Mouse (Mus musculus) neural tube, embryonic 13.5 days (tissue): ENCODE results near the gene Trim47. TPM values are rescaled to one million over a fixed set of nuclear protein-coding genes. Genes with fewer than 3 reads are reported as not detected.

ENCODE experiments used
- ATAC-seq: fragments of 200-750 bp; cut with Nextera tagmentation; 2 replicates; pipeline ENCODE4 v1.8.0; 2017; ENCODE audit warnings: low read depth, mild to moderate bottlenecking, moderate TSS enrichment, moderate library complexity
- H3K27ac ChIP-seq: fragments of 300-500 bp; sonication (generic); replicated peaks from 2 replicates; pipeline ENCODE4 v1.5.1; 2015; ENCODE audit warnings: moderate library complexity, mild to moderate bottlenecking, inconsistent platforms
- H3K27me3 ChIP-seq: fragments of 300-500 bp; sonication (generic); 2 replicates; pipeline ENCODE4 v1.6.1; 2015; ENCODE audit warnings: mild to moderate bottlenecking, inconsistent platforms
- H3K36me3 ChIP-seq: fragments of 300-500 bp; sonication (generic); 2 replicates; pipeline ENCODE4 v1.6.1; 2015; ENCODE audit warnings: mild to moderate bottlenecking, inconsistent platforms
- H3K4me1 ChIP-seq: fragments of 300-500 bp; sonication (generic); replicated peaks from 2 replicates; pipeline ENCODE4 v1.6.1; 2015; ENCODE audit warnings: inconsistent platforms
- H3K4me2 ChIP-seq: fragments of 300-500 bp; sonication (generic); 2 replicates; pipeline ENCODE4 v1.6.1; 2015; ENCODE audit warnings: inconsistent platforms, mild to moderate bottlenecking, moderate library complexity
- H3K4me3 ChIP-seq: fragments of 300-500 bp; sonication (generic); 2 replicates; pipeline ENCODE4 v1.5.1; 2015; ENCODE audit warnings: mild to moderate bottlenecking, inconsistent platforms
- H3K9ac ChIP-seq: fragments of 300-500 bp; sonication (generic); 2 replicates; pipeline ENCODE4 v1.6.1; 2015; ENCODE audit warnings: moderate library complexity, mild to moderate bottlenecking, inconsistent platforms
- H3K9me3 ChIP-seq: fragments of 300-500 bp; sonication (generic); 2 replicates; pipeline ENCODE4 v1.6.1; 2016; ENCODE audit warnings: inconsistent platforms
- WGBS: fragments of 180-500 bp; shearing (Covaris S2); methylation state at CpG from one replicate; pipeline ENCODE4 v1.1.7; 2015; 5-methylcytosine and 5-hydroxymethylcytosine counted together
- polyA plus RNA-seq: library from polyadenylated mRNA; unstranded; fragments of >200 nt; fragmentation: Nextera tagmentation; extraction: Ambion mirVana; gene quantifications from 2 replicates; pipeline ENCODE4 v1.2.1, GENCODE M21; 2015

The Trim47 gene
- polyA plus RNA-seq, 1 experiment from 2014 or later, result 4.3 TPM

- H3K27ac ChIP-seq, result no peak overlapping the region
- H3K36me3 ChIP-seq, result peaks cover 100% of the 10 kb centered on the region
- no peak for ATAC-seq
- no peak overlapping the region for H3K4me3 ChIP-seq
- H3K9me3 ChIP-seq, result no peaks in the 10 kb centered on the region
- H3K4me1 ChIP-seq, result no peaks in the 10 kb centered on the region
- no peaks in the 10 kb centered on the region for H3K27me3 ChIP-seq
- WGBS, result 97% methylated on average over 2 of the region's 2 CpGs
- H3K9ac ChIP-seq, result no peak overlapping the region
- no peak overlapping the region for H3K4me2 ChIP-seq
These were observed 23.9 kb upstream of the Trim47 start for GRCm38 (mm10) chr11:116150960-116151359.

- H3K27me3 ChIP-seq, result no peaks in the 10 kb centered on the region
- no peak for ATAC-seq
- H3K36me3 ChIP-seq, result peaks cover 100% of the 10 kb centered on the region
- H3K9me3 ChIP-seq, result no peaks in the 10 kb centered on the region
- no peak overlapping the region for H3K9ac ChIP-seq
- H3K4me3 ChIP-seq, result no peak overlapping the region
- no peak overlapping the region for H3K4me2 ChIP-seq
- H3K4me1 ChIP-seq, result no peaks in the 10 kb centered on the region; the same call in 1 of the 2 replicates
- 87% methylated on average over 6 of the region's 6 CpGs for WGBS
- no peak overlapping the region for H3K27ac ChIP-seq
These were observed 22.3 kb upstream of the Trim47 start for GRCm38 (mm10) chr11:116149341-116149740.

GRCm38 (mm10) chr11:116148761-116149221, 21.8 kb upstream of the Trim47 start:
- no peaks in the 10 kb centered on the region for H3K27me3 ChIP-seq
- H3K9ac ChIP-seq, result no peak overlapping the region
- no peaks in the 10 kb centered on the region for H3K9me3 ChIP-seq
- no peak overlapping the region for H3K27ac ChIP-seq
- no peak overlapping the region for H3K4me3 ChIP-seq
- WGBS, result 63% methylated on average over 20 of the region's 20 CpGs
- H3K36me3 ChIP-seq, result peaks cover 100% of the 10 kb centered on the region
- H3K4me1 ChIP-seq, result no peaks in the 10 kb centered on the region; the same call in 1 of the 2 replicates
- ATAC-seq, result 0 out of 2 replicates have a peak, but pooled peaks have one; percentile 25
- no peak overlapping the region for H3K4me2 ChIP-seq

GRCm38 (mm10) chr11:116146294-116146985, 19.4 kb upstream of the Trim47 start:
- no peak for ATAC-seq
- H3K27ac ChIP-seq, result 0 out of 2 replicates have a peak overlapping the region, but pooled peaks have one; percentile 23

GRCm38 (mm10) chr11:116145481-116146293, 18.7 kb upstream of the Trim47 start:
- Histone ChIP-seq H3K9ac (no peak overlapping the region), H3K36me3 (peaks cover 94% of the 10 kb centered on the region), H3K4me2 (no peak overlapping the region), H3K27ac (0 out of 2 replicates have a peak overlapping the region, but pooled peaks have one; percentile 23), H3K4me3 (no peak overlapping the region), H3K9me3 (no peaks in the 10 kb centered on the region), H3K27me3 (no peaks in the 10 kb centered on the region), H3K4me1 (no peaks in the 10 kb centered on the region; the same call in 1 of the 2 replicates)
- WGBS, result 63% methylated on average over 17 of the region's 18 CpGs
- ATAC-seq, result no peak

More at GRCm38 (mm10) chr11:116146294-116146985, 19.4 kb upstream of the Trim47 start:
- 81% methylated on average over 25 of the region's 25 CpGs for WGBS
- H3K9ac ChIP-seq, result 0 out of 2 replicates have a peak overlapping the region, but pooled peaks have one; percentile 41
- H3K36me3 ChIP-seq, result peaks cover 100% of the 10 kb centered on the region
- no peaks in the 10 kb centered on the region for H3K27me3 ChIP-seq
- H3K4me3 ChIP-seq, result no peak overlapping the region
- H3K4me2 ChIP-seq, result no peak overlapping the region
- no peaks in the 10 kb centered on the region; the same call in 1 of the 2 replicates for H3K4me1 ChIP-seq
- H3K9me3 ChIP-seq, result no peaks in the 10 kb centered on the region

GRCm38 (mm10) chr11:116143468-116143867, 16.5 kb upstream of the Trim47 start:
- H3K27ac ChIP-seq, result no peak overlapping the region
- ATAC-seq, result no peak
- no peak overlapping the region for H3K4me3 ChIP-seq
- no peak overlapping the region for H3K9ac ChIP-seq
- no peak overlapping the region for H3K4me2 ChIP-seq
- no peaks in the 10 kb centered on the region for H3K9me3 ChIP-seq
- peaks cover 71% of the 10 kb centered on the region for H3K36me3 ChIP-seq
- WGBS, result 83% methylated on average over 3 of the region's 3 CpGs
- H3K27me3 ChIP-seq, result no peaks in the 10 kb centered on the region
- peaks cover 5% of the 10 kb centered on the region for H3K4me1 ChIP-seq

GRCm38 (mm10) chr11:116142211-116142991, 15.4 kb upstream of the Trim47 start:
- no peak for ATAC-seq
- H3K9ac ChIP-seq, result no peak overlapping the region
- H3K27me3 ChIP-seq, result no peaks in the 10 kb centered on the region
- no peak overlapping the region for H3K27ac ChIP-seq
- H3K9me3 ChIP-seq, result no peaks in the 10 kb centered on the region
- H3K4me1 ChIP-seq, result peaks cover 13% of the 10 kb centered on the region
- no peak overlapping the region for H3K4me2 ChIP-seq
- WGBS, result 67% methylated on average over 10 of the region's 10 CpGs
- H3K36me3 ChIP-seq, result peaks cover 61% of the 10 kb centered on the region
- no peak overlapping the region for H3K4me3 ChIP-seq

- H3K36me3 ChIP-seq, result peaks cover 46% of the 10 kb centered on the region
- H3K27me3 ChIP-seq, result no peaks in the 10 kb centered on the region
- WGBS, result under 1% methylated on average over 59 of the region's 60 CpGs
- ATAC-seq, result peak; percentile 97
- H3K4me3 ChIP-seq, result peak within 1 kb of the TSS; percentile 65
- H3K4me1 ChIP-seq, result peaks cover 16% of the 10 kb centered on the region
- peak within 1 kb of the TSS; percentile 75 for H3K4me2 ChIP-seq
- peak within 1 kb of the TSS; percentile 77 for H3K9ac ChIP-seq
- H3K9me3 ChIP-seq, result no peaks in the 10 kb centered on the region
- H3K27ac ChIP-seq, result peak within 1 kb of the TSS; percentile 76
These were observed 11.6 kb upstream of the Trim47 start, which contains the start of gene Mrpl38 for GRCm38 (mm10) chr11:116138468-116139138. Gene Mrpl38, minus strand, starts transcription at chr11:116138868.

GRCm38 (mm10) chr11:116138096-116138467, 11.1 kb upstream of the Trim47 start:
- no peaks in the 10 kb centered on the region for H3K27me3 ChIP-seq
- H3K27ac ChIP-seq, result peak overlapping the region; percentile 76
- H3K4me1 ChIP-seq, result peaks cover 16% of the 10 kb centered on the region
- peaks cover 46% of the 10 kb centered on the region for H3K36me3 ChIP-seq
- under 1% methylated on average over 20 of the region's 20 CpGs for WGBS
- peak; percentile 1; the same call in 1 of the 2 replicates for ATAC-seq
- H3K4me3 ChIP-seq, result peak overlapping the region; percentile 65
- H3K9me3 ChIP-seq, result no peaks in the 10 kb centered on the region
- peak overlapping the region; percentile 77 for H3K9ac ChIP-seq
- H3K4me2 ChIP-seq, result peak overlapping the region; percentile 75

- H3K9ac ChIP-seq, result no peak overlapping the region
- H3K9me3 ChIP-seq, result no peaks in the 10 kb centered on the region
- no peaks in the 10 kb centered on the region for H3K27me3 ChIP-seq
- H3K4me1 ChIP-seq, result peaks cover 39% of the 10 kb centered on the region
- no peak overlapping the region for H3K4me2 ChIP-seq
- no peak for ATAC-seq
- 85% methylated on average over 10 of the region's 10 CpGs for WGBS
- no peak overlapping the region for H3K27ac ChIP-seq
- H3K4me3 ChIP-seq, result no peak overlapping the region
- peaks cover 45% of the 10 kb centered on the region for H3K36me3 ChIP-seq
These were observed 7.2 kb upstream of the Trim47 start for GRCm38 (mm10) chr11:116134171-116134570.

- Histone ChIP-seq H3K9ac (0 out of 2 replicates have a peak overlapping the region, but pooled peaks have one; percentile 28), H3K4me1 (peaks cover 38% of the 10 kb centered on the region), H3K4me3 (no peak overlapping the region), H3K27ac (no peak overlapping the region), H3K36me3 (peaks cover 45% of the 10 kb centered on the region), H3K9me3 (no peaks in the 10 kb centered on the region), H3K4me2 (no peak overlapping the region), H3K27me3 (no peaks in the 10 kb centered on the region)
- 76% methylated on average over 5 of the region's 5 CpGs for WGBS
- no peak for ATAC-seq
These were observed 6.5 kb upstream of the Trim47 start for GRCm38 (mm10) chr11:116133497-116133896.
